Mouse (Mus musculus) liver, adult 2 months (tissue): ENCODE measurements around the gene Rpl6.

Experiments
- CTCF ChIP-seq: fragments of 200-500 bp; IDR thresholded peaks from 2 replicates; pipeline ENCODE4 v1.5.1; 2011; ENCODE audit warnings: low read depth, low read length, control low read depth
- POLR2A ChIP-seq: fragments of 200-500 bp; IDR thresholded peaks from 2 replicates; pipeline ENCODE4 v1.6.1; 2011; ENCODE audit warnings: low read length, control low read depth; ENCODE audit not compliant: insufficient read depth; ENCODE audit errors: extremely low read depth

- TF ChIP-seq CTCF (no peak), POLR2A (no peak)
These were observed 37.4 kb upstream of the Rpl6 start for GRCm38 (mm10) chr5:121166884-121167283.
